Mouse (Mus musculus) megakaryocyte, adult 5-6 weeks (primary cell): ENCODE results near the gene Gm3435. TPM values are rescaled to one million over a fixed set of nuclear protein-coding genes. Genes with fewer than 3 reads are reported as not detected.
"Not testable (repeated sequence)": the region's sequence is repeated elsewhere in the genome, so short reads cannot be mapped to it uniquely, and the experiment has no call there.

Experiments used
- ATAC-seq: 2 replicates; pipeline ENCODE4 v1.8.0; 2016; ENCODE audit warnings: mild to moderate bottlenecking, inconsistent platforms; ENCODE audit not compliant: poor library complexity, severe bottlenecking
- total RNA-seq, 2 experiments: library from RNA; stranded (forward) in 1 of 2; stranded (reverse) in 1 of 2; fragments of 153-499, 151-499 nt in 1 of 2; fragments of 221-1000, 200-1000 nt in 1 of 2; gene quantifications; 2 replicates each; pipeline versions ENCODE4 v1.2.3 to v1.2.4; 2015 to 2017

The Gm3435 gene
- total RNA-seq, 2 experiments from 2014 or later: 4.2 to 6.1 TPM

- ATAC-seq: peak; percentile 41
These were observed 21.4 kb downstream of the Gm3435 start for GRCm38 (mm10) chr17:15031414-15031813.

DNA sequence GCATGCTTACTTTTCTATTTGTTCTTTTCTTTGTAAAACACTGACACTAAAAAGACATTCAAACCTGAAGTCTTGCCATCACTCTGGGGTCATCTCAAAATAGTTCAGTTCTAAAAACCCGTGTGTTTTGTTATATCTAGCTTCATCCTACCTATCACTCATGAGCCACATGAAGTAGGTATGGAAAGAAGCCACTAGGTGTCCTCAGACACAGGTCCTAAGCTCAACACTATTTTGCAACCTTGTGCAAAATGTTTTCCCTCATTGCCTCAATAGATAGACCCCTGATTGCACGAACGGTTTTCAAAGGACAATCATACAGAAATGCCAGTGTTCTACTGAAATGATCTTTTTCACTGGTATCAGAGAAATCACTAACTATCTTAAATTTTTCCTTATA lies 30.5 kb downstream of the Gm3435 start:
- peak; percentile 65 for ATAC-seq

DNA sequence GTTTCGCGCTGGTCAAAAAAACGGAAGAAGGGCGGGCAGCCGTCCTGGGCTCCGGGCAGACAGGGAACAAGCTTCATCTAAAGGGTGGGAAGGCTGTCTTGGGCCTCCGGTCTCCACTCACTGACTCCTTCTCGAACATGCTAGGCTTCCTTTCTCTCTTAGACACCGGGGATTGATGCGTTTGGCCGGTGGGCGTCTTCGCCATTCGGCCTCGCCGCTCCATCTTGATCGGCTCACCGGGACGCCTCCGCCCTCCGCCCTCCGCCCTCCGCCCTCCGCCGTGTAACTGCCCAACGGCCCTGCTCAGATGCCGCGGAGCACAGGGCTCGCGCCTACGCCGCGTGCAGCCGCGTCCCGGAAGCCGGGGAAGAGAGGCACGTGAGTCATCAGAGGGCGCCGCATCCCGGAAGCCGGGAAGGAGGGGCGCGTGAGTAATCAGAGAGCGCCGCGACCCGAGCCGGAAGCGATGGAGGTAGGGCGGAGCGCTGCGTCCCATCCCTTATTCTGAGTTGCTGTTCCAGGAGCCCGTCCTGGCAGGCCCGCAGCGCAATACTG lies 31.3 kb downstream of the Gm3435 start, which contains the start of the genes Ermard, Tcte3 and Gm3448:
TSS of gene Ermard (plus strand) at position 34 of the 555 bp plus-strand sequence.
TSS of gene Tcte3 (minus strand) at position 314 of the 555 bp plus-strand sequence.
TSS of gene Gm3448 (minus strand) at position 363 of the 555 bp plus-strand sequence.
- peak; percentile 96 for ATAC-seq

GRCm38 (mm10) chr17:15050338-15050737 lies 40.4 kb downstream of the Gm3435 start:
- not testable (repeated sequence) for ATAC-seq

GRCm38 (mm10) chr17:15052766-15053165 lies 42.8 kb downstream of the Gm3435 start:
- peak; percentile 98 for ATAC-seq

- ATAC-seq: peak; percentile 70
These were observed 43.3 kb downstream of the Gm3435 start for GRCm38 (mm10) chr17:15053183-15053828.

DNA sequence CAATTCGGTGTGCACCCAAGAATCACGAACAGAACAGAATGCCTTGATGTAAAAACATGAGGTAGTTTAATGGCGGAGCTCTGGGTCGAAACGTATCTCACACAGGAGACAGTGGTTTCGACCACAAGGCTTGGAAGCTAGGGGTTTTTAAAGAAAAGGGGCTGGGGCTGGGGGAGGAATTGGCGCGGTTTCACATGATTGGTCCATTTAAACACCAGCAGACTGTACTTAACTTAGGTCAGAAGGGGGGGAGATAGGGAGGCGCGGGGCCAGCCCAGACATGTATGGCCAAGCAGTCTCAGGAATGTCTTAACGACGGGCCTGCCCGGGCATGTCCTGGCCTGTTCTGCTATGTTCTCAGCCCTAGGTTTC lies 43.8 kb downstream of the Gm3435 start:
- ATAC-seq: not testable (repeated sequence)

GRCm38 (mm10) chr17:15055925-15056324 lies 45.9 kb downstream of the Gm3435 start:
- no peak for ATAC-seq

GRCm38 (mm10) chr17:15058161-15058591 lies 48.2 kb downstream of the Gm3435 start:
- ATAC-seq: no peak

- ATAC-seq: no peak
These were observed 49.7 kb downstream of the Gm3435 start for GRCm38 (mm10) chr17:15059646-15060045.

GRCm38 (mm10) chr17:15060356-15060755 lies 50.4 kb downstream of the Gm3435 start:
- no peak for ATAC-seq

GRCm38 (mm10) chr17:15065391-15066024 lies 55.5 kb downstream of the Gm3435 start:
- peak; percentile 62 for ATAC-seq

- no peak for ATAC-seq
These were observed 56.1 kb downstream of the Gm3435 start for GRCm38 (mm10) chr17:15066066-15066465.

GRCm38 (mm10) chr17:15066911-15067310 lies 56.9 kb downstream of the Gm3435 start:
- no peak for ATAC-seq

- no peak for ATAC-seq
These were observed 58.2 kb downstream of the Gm3435 start for GRCm38 (mm10) chr17:15068040-15068792.

GRCm38 (mm10) chr17:15069124-15069523 lies 59.1 kb downstream of the Gm3435 start:
- ATAC-seq: no peak

Other genes starting within 250 kb of the Gm3435 start
- not detected in 2 replicates for gene Wdr27, start 67.0 kb upstream of the Gm3435 start, total RNA-seq (2015)
- gene Wdr27, start 67.0 kb upstream of the Gm3435 start, total RNA-seq (2017): not detected in 2 replicates
- 27.7 and 30.1 TPM in 2 replicates for gene 1600012H06Rik, start 67.0 kb upstream of the Gm3435 start, total RNA-seq (2015)
- gene 1600012H06Rik, start 67.0 kb upstream of the Gm3435 start, total RNA-seq (2017): 19.7 and 22.4 TPM in 2 replicates
- 159 and 162 TPM in 2 replicates for gene Phf10, start 48.9 kb upstream of the Gm3435 start, total RNA-seq (2015)
- gene Phf10, start 48.9 kb upstream of the Gm3435 start, total RNA-seq (2017): 52.1 and 54.2 TPM in 2 replicates
- 5.9 and 6.3 TPM in 2 replicates for gene 9030025P20Rik, start 31.7 kb upstream of the Gm3435 start, total RNA-seq (2015)
- gene 9030025P20Rik, start 31.7 kb upstream of the Gm3435 start, total RNA-seq (2017): 8.2 and 9.6 TPM in 2 replicates
- gene Gm3417, start 31.4 kb upstream of the Gm3435 start, total RNA-seq (2015): 0.80 TPM in 1 of 2 replicates, not detected in the other
- gene Gm3417, start 31.4 kb upstream of the Gm3435 start, total RNA-seq (2017): not detected in 2 replicates
- gene Ermard, start 31.0 kb downstream of the Gm3435 start, total RNA-seq (2015): 82.8 and 84.3 TPM in 2 replicates
- 45.1 and 59.1 TPM in 2 replicates for gene Ermard, start 31.0 kb downstream of the Gm3435 start, total RNA-seq (2017)
- gene Tcte3, start 31.3 kb downstream of the Gm3435 start, total RNA-seq (2015): 0.39 and 4.2 TPM in 2 replicates
- 0.81 TPM in 1 of 2 replicates, not detected in the other for gene Tcte3, start 31.3 kb downstream of the Gm3435 start, total RNA-seq (2017)
- 5.4 and 5.7 TPM in 2 replicates for gene Gm3448, start 31.4 kb downstream of the Gm3435 start, total RNA-seq (2015)
- gene Gm3448, start 31.4 kb downstream of the Gm3435 start, total RNA-seq (2017): 7.0 and 8.3 TPM in 2 replicates